Mouse (Mus musculus): Measurements from ENCODE around the gene 2700081O15Rik.
"Not testable (repeated sequence)": the region's sequence is repeated elsewhere in the genome, so short reads cannot be mapped to it uniquely, and the experiment has no call there.

DNA sequence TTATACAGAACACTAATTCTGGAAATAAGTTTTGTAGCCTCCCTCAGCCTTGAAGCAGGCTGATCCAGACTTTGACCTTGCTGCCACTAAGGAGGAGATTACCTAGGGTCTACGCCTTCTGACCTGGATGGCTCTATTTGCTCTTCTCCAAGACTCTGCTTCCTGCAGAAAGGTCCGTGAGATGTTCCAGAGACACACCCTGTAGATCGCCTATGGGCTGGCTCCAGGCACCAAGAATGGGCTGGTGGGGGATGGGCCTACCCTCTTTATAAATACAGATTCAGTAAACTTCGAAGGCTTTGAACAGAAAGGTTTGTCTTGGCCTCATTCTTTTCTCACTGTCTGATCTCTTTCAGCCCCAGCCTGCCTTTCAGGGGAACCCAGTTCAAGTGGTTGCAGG lies 48.0 kb upstream of the 2700081O15Rik start:
- not testable (repeated sequence) for TF ChIP-seq CTCF (IDR thresholded peaks at IDR 0.05); POLR2A (IDR thresholded peaks at IDR 0.05; ENCODE audit: insufficient read depth, low read depth, low read length); EP300 (IDR thresholded peaks at IDR 0.05; ENCODE audit: insufficient read depth, low read depth, low read length)
